Mouse (Mus musculus): ENCODE data around the gene Lyz2. TPM values are rescaled to one million over a fixed set of nuclear protein-coding genes. Genes with fewer than 3 reads are reported as not detected.
"Not testable (repeated sequence)": the region's sequence is repeated elsewhere in the genome, so short reads cannot be mapped to it uniquely, and the experiment has no call there.

Lyz2 gene
- polyA plus RNA-seq, 1 experiment from 2014 or later: 9.1 TPM

GRCm38 (mm10) chr10:117292671-117293070 is 10.6 kb upstream of the Lyz2 start, which contains the start of gene Lyz1:
TSS of gene Lyz1 (minus strand) at chr10:117292868.
- no peak within 1 kb of the TSS for H3K9ac ChIP-seq
- no peaks in the 10 kb centered on the region for H3K36me3 ChIP-seq (replicated peaks)
- H3K4me1 ChIP-seq: no peaks in the 10 kb centered on the region
- H3K9me3 ChIP-seq: no peaks in the 10 kb centered on the region
- ATAC-seq (ENCODE audit: low FRiP score): no peak
- WGBS: 82% methylated on average over 5 of the region's 5 CpGs
- no peak within 1 kb of the TSS for H3K4me3 ChIP-seq (replicated peaks)
- no peak within 1 kb of the TSS for H3K27ac ChIP-seq
- no peaks in the 10 kb centered on the region for H3K27me3 ChIP-seq
- H3K4me2 ChIP-seq: no peak within 1 kb of the TSS

- H3K27me3 ChIP-seq; H3K9ac ChIP-seq; H3K36me3 ChIP-seq (replicated peaks); H3K4me3 ChIP-seq (replicated peaks); H3K27ac ChIP-seq; H3K9me3 ChIP-seq; H3K4me2 ChIP-seq; H3K4me1 ChIP-seq; ATAC-seq (ENCODE audit: low FRiP score): not testable (repeated sequence)
- 92% methylated on average over 6 of the region's 6 CpGs for WGBS
Measured at GRCm38 (mm10) chr10:117290936-117291335, 8.8 kb upstream of the Lyz2 start.

- no peak overlapping the region for H3K4me2 ChIP-seq
- H3K9me3 ChIP-seq: no peaks in the 10 kb centered on the region
- H3K4me1 ChIP-seq: no peaks in the 10 kb centered on the region
- H3K27me3 ChIP-seq: no peaks in the 10 kb centered on the region
- 64% methylated on average over 6 of the region's 6 CpGs for WGBS
- H3K4me3 ChIP-seq (replicated peaks): no peak overlapping the region
- ATAC-seq (ENCODE audit: low FRiP score): no peak
- H3K36me3 ChIP-seq (replicated peaks): no peaks in the 10 kb centered on the region
- no peak overlapping the region for H3K27ac ChIP-seq
- H3K9ac ChIP-seq: no peak overlapping the region
Measured at GRCm38 (mm10) chr10:117290046-117290870, 8.1 kb upstream of the Lyz2 start.

- not testable (repeated sequence) for H3K27ac ChIP-seq; H3K4me2 ChIP-seq; H3K9me3 ChIP-seq; ATAC-seq (ENCODE audit: low FRiP score); H3K4me3 ChIP-seq (replicated peaks); H3K4me1 ChIP-seq; H3K9ac ChIP-seq; H3K36me3 ChIP-seq (replicated peaks); H3K27me3 ChIP-seq
- WGBS: 89% methylated on average over 5 of the region's 5 CpGs
Measured at GRCm38 (mm10) chr10:117289034-117289505, 6.9 kb upstream of the Lyz2 start.

GRCm38 (mm10) chr10:117288197-117289033 is 6.3 kb upstream of the Lyz2 start:
- H3K36me3 ChIP-seq (replicated peaks): no peaks in the 10 kb centered on the region
- H3K4me2 ChIP-seq: no peak overlapping the region
- no peak overlapping the region for H3K4me3 ChIP-seq (replicated peaks)
- 87% methylated on average over 9 of the region's 9 CpGs for WGBS
- no peaks in the 10 kb centered on the region for H3K27me3 ChIP-seq
- no peak for ATAC-seq (ENCODE audit: low FRiP score)
- H3K27ac ChIP-seq: no peak overlapping the region
- H3K9ac ChIP-seq: no peak overlapping the region
- no peaks in the 10 kb centered on the region for H3K9me3 ChIP-seq
- H3K4me1 ChIP-seq: no peaks in the 10 kb centered on the region

GRCm38 (mm10) chr10:117287226-117287850 is 5.2 kb upstream of the Lyz2 start:
- H3K9ac ChIP-seq: no peak overlapping the region
- no peaks in the 10 kb centered on the region for H3K27me3 ChIP-seq
- no peaks in the 10 kb centered on the region for H3K36me3 ChIP-seq (replicated peaks)
- ATAC-seq (ENCODE audit: low FRiP score): no peak
- no peaks in the 10 kb centered on the region for H3K9me3 ChIP-seq
- no peak overlapping the region for H3K4me2 ChIP-seq
- no peak overlapping the region for H3K4me3 ChIP-seq (replicated peaks)
- WGBS: 92% methylated on average over 3 of the region's 3 CpGs
- no peaks in the 10 kb centered on the region for H3K4me1 ChIP-seq
- no peak overlapping the region for H3K27ac ChIP-seq

GRCm38 (mm10) chr10:117286366-117286970 is 4.3 kb upstream of the Lyz2 start:
- no peak for ATAC-seq (ENCODE audit: low FRiP score)

GRCm38 (mm10) chr10:117285584-117285983 is 3.5 kb upstream of the Lyz2 start:
- H3K4me3 ChIP-seq (replicated peaks): not testable (repeated sequence)
- 85% methylated on average over 4 of the region's 7 CpGs for WGBS

More at GRCm38 (mm10) chr10:117286366-117286970, 4.3 kb upstream of the Lyz2 start:
- no peaks in the 10 kb centered on the region for H3K27me3 ChIP-seq
- H3K4me3 ChIP-seq (replicated peaks): no peak overlapping the region
- 91% methylated on average over 6 of the region's 6 CpGs for WGBS
- no peaks in the 10 kb centered on the region for H3K9me3 ChIP-seq
- H3K36me3 ChIP-seq (replicated peaks): no peaks in the 10 kb centered on the region
- no peak overlapping the region for H3K27ac ChIP-seq
- H3K4me1 ChIP-seq: no peaks in the 10 kb centered on the region
- H3K9ac ChIP-seq: no peak overlapping the region
- H3K4me2 ChIP-seq: no peak overlapping the region

GRCm38 (mm10) chr10:117284578-117285520 is 2.7 kb upstream of the Lyz2 start:
- Histone ChIP-seq H3K4me3 (replicated peaks) (no peak overlapping the region), H3K9ac (no peak overlapping the region), H3K36me3 (replicated peaks) (no peaks in the 10 kb centered on the region), H3K4me1 (no peaks in the 10 kb centered on the region), H3K27me3 (no peaks in the 10 kb centered on the region), H3K4me2 (no peak overlapping the region), H3K9me3 (no peaks in the 10 kb centered on the region), H3K27ac (no peak overlapping the region)
- whole genome bisulfite sequencing: 85% methylated on average over 10 of the region's 10 CpGs
- ATAC-seq (ENCODE audit: low FRiP score): no peak

More at GRCm38 (mm10) chr10:117285584-117285983, 3.5 kb upstream of the Lyz2 start:
- not testable (repeated sequence) for ATAC-seq (ENCODE audit: low FRiP score); H3K27ac ChIP-seq; H3K9me3 ChIP-seq; H3K36me3 ChIP-seq (replicated peaks); H3K4me2 ChIP-seq; H3K4me1 ChIP-seq; H3K27me3 ChIP-seq; H3K9ac ChIP-seq

- Histone ChIP-seq H3K4me1 (no peaks in the 10 kb centered on the region), H3K9ac (no peak overlapping the region)
Measured at GRCm38 (mm10) chr10:117283871-117284577, 1.9 kb upstream of the Lyz2 start.

GRCm38 (mm10) chr10:117283196-117283595 is 1.1 kb upstream of the Lyz2 start:
- not testable (repeated sequence) for H3K4me2 ChIP-seq; ATAC-seq (ENCODE audit: low FRiP score); H3K9me3 ChIP-seq; H3K9ac ChIP-seq; H3K27ac ChIP-seq; H3K4me1 ChIP-seq; H3K36me3 ChIP-seq (replicated peaks); H3K27me3 ChIP-seq; H3K4me3 ChIP-seq (replicated peaks)
- WGBS: 89% methylated on average over 4 of the region's 4 CpGs

More at GRCm38 (mm10) chr10:117283871-117284577, 1.9 kb upstream of the Lyz2 start:
- no peak overlapping the region for H3K4me2 ChIP-seq
- H3K9me3 ChIP-seq: no peaks in the 10 kb centered on the region
- H3K36me3 ChIP-seq (replicated peaks): no peaks in the 10 kb centered on the region
- no peak overlapping the region for H3K4me3 ChIP-seq (replicated peaks)
- 80% methylated on average over 7 of the region's 7 CpGs for WGBS
- ATAC-seq (ENCODE audit: low FRiP score): no peak
- no peaks in the 10 kb centered on the region for H3K27me3 ChIP-seq
- H3K27ac ChIP-seq: no peak overlapping the region
